Mouse (Mus musculus) leukemia stem cell, adult 10-12 weeks (primary cell): ENCODE measurements around the gene Alkal2. TPM values are rescaled to one million over a fixed set of nuclear protein-coding genes. Genes with fewer than 3 reads are reported as not detected.

Experiments
- polyA plus RNA-seq: library from polyadenylated mRNA; stranded (reverse); fragments of >175 nt; gene quantifications from 2 replicates; pipeline ENCODE4 v1.2.3, GENCODE M21; 2012; ENCODE audit warnings: low replicate concordance

The Alkal2 gene
- not detected in 2 replicates for polyA plus RNA-seq

GRCm38 (mm10) chr12:30883986-30884621, at the start of gene Alkal2:
TSS of gene Alkal2 (plus strand) at chr12:30884322.

GRCm38 (mm10) chr12:30911261-30912047, 27.3 kb downstream of the Alkal2 start, which contains the start of the genes Acp1 and Sh3yl1:
TSS of gene Acp1 (minus strand) at chr12:30911589.
TSS of gene Sh3yl1 (plus strand) at chr12:30911668.

Other genes with a start within 250 kb of the Alkal2 start
- gene Acp1, start 27.3 kb downstream of the Alkal2 start, polyA plus RNA-seq = 0.61 and 3.4 TPM in 2 replicates
- 0.82 and 1.2 TPM in 2 replicates for gene Sh3yl1, start 27.3 kb downstream of the Alkal2 start, polyA plus RNA-seq
- gene Fam110c, start 189.5 kb downstream of the Alkal2 start, polyA plus RNA-seq = 0.13 TPM in 1 of 2 replicates, not detected in the other